Mouse (Mus musculus): ENCODE data around the gene Ier2.

The Ier2 gene

GRCm38 (mm10) chr8:84662581-84663065, at the start of gene Ier2:
TSS of gene Ier2 (minus strand) at chr8:84662852.
- ATAC-seq (ENCODE audit: low TSS enrichment): peak; percentile 64

- ATAC-seq (ENCODE audit: low TSS enrichment): no peak
Measured at GRCm38 (mm10) chr8:84711933-84712758, 49.5 kb upstream of the Ier2 start.

- no peak for ATAC-seq (ENCODE audit: low TSS enrichment)
Measured at GRCm38 (mm10) chr8:84711312-84711711, 48.7 kb upstream of the Ier2 start.

- ATAC-seq (ENCODE audit: low TSS enrichment): no peak
Measured at GRCm38 (mm10) chr8:84709931-84710330, 47.3 kb upstream of the Ier2 start.

GRCm38 (mm10) chr8:84708774-84709475, 46.3 kb upstream of the Ier2 start:
- ATAC-seq (ENCODE audit: low TSS enrichment): peak; percentile 66; the same call in 1 of the 2 replicates

- no peak for ATAC-seq (ENCODE audit: low TSS enrichment)
Measured at GRCm38 (mm10) chr8:84708071-84708541, 45.5 kb upstream of the Ier2 start.

- no peak for ATAC-seq (ENCODE audit: low TSS enrichment)
Measured at GRCm38 (mm10) chr8:84707267-84707883, 44.7 kb upstream of the Ier2 start.

GRCm38 (mm10) chr8:84706610-84707266, 44.1 kb upstream of the Ier2 start:
- ATAC-seq (ENCODE audit: low TSS enrichment): no peak

- ATAC-seq (ENCODE audit: low TSS enrichment): no peak
Measured at GRCm38 (mm10) chr8:84705960-84706359, 43.3 kb upstream of the Ier2 start.

GRCm38 (mm10) chr8:84704867-84705831, 42.5 kb upstream of the Ier2 start:
- no peak for ATAC-seq (ENCODE audit: low TSS enrichment)

GRCm38 (mm10) chr8:84704356-84704755, 41.7 kb upstream of the Ier2 start:
- no peak for ATAC-seq (ENCODE audit: low TSS enrichment)

GRCm38 (mm10) chr8:84703466-84704249, 41.0 kb upstream of the Ier2 start:
- no peak for ATAC-seq (ENCODE audit: low TSS enrichment)

- ATAC-seq (ENCODE audit: low TSS enrichment): no peak
Measured at GRCm38 (mm10) chr8:84702963-84703465, 40.4 kb upstream of the Ier2 start.

- ATAC-seq (ENCODE audit: low TSS enrichment): no peak
Measured at GRCm38 (mm10) chr8:84702561-84702960, 39.9 kb upstream of the Ier2 start.

- ATAC-seq (ENCODE audit: low TSS enrichment): no peak
Measured at GRCm38 (mm10) chr8:84700941-84701911, 38.6 kb upstream of the Ier2 start, which contains the start of gene Lyl1. TSS of gene Lyl1 (plus strand) at chr8:84701457.

- no peak for ATAC-seq (ENCODE audit: low TSS enrichment)
Measured at GRCm38 (mm10) chr8:84700526-84700925, 37.9 kb upstream of the Ier2 start.

GRCm38 (mm10) chr8:84699861-84700322, 37.2 kb upstream of the Ier2 start:
- peak; percentile 53 for ATAC-seq (ENCODE audit: low TSS enrichment)

GRCm38 (mm10) chr8:84698929-84699401, 36.3 kb upstream of the Ier2 start:
- ATAC-seq (ENCODE audit: low TSS enrichment): no peak

Data from frontal cortex, adult (tissue).